Mouse (Mus musculus): Measurements from ENCODE around the gene Sucnr1.

Gene Sucnr1

DNA sequence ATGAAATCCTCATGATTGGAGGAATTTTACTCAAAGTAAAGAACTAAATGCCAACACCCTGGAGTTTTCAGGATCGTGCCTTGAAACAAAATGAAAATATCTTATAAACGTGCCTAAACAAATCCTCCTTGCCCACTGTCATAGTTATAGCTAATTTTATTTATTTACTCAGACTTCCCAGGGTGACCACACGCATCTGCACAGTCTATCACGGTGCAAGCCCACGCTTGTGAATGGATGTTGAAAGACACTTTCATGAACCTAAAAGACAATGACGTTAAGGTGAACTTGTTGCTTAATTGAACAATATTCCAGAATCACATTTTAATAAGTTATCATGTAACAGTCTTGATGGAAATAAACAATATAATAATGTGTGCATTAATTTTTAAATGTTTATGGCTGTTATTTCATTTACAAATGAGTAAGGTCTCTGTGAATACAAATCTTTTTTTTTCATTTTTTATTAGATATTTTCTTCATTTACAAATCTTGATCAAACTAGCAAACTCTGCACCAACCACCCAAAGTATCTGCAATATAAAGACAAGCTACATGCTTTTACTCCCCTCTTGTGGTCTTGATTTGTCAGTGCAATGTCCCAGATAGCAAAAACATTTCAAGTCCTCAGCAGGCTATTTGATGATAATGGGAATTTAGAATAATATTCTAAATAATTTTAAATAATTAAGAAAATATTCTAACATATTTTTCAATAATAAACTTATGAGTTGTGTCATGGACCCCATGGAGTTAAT lies 30.4 kb downstream of the Sucnr1 start:
- peak; percentile 28 for DNase-seq (ENCODE audit: low read depth, low spot score)

DNA sequence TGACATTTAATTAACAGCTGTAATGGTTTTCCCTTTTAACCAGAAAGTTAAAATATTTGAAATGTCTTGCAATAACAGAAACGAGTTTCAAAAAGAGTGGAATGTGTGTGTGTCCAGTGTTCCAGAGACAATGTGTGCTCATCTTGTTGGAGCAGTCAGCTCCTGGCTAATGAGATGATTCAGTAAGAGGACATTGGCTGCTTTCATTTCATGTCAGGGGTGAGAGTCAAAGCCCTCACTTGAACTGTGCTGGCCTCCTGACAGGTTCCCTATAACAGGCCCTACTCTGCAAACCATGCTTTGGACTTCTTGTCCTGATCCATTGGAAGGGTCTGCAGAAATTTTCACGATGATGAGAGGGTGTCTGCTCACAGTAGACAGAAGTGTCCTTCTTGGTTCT lies 32.9 kb downstream of the Sucnr1 start:
- DNase-seq (ENCODE audit: low read depth, low spot score), result no peak

DNA sequence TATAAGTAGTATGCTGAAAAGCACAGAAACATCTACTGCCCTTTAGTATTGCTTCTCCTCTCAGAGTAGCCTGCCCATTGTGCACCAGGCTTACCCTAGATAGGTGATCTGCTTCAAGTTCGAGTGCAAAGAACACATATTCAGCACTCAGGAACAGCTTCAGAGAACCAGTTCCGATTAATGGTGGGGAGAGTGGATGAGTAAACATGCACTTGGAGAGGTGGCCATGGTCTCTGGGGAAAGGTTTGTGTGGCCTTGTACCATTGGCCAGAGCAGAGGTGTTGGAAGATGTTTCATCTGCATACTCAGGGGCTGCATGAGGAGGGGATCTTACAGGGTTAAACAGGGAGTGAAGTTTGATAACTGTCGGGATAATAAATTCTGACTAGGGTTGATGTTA lies 39.8 kb downstream of the Sucnr1 start:
- no peak for DNase-seq (ENCODE audit: low read depth, low spot score)

DNA sequence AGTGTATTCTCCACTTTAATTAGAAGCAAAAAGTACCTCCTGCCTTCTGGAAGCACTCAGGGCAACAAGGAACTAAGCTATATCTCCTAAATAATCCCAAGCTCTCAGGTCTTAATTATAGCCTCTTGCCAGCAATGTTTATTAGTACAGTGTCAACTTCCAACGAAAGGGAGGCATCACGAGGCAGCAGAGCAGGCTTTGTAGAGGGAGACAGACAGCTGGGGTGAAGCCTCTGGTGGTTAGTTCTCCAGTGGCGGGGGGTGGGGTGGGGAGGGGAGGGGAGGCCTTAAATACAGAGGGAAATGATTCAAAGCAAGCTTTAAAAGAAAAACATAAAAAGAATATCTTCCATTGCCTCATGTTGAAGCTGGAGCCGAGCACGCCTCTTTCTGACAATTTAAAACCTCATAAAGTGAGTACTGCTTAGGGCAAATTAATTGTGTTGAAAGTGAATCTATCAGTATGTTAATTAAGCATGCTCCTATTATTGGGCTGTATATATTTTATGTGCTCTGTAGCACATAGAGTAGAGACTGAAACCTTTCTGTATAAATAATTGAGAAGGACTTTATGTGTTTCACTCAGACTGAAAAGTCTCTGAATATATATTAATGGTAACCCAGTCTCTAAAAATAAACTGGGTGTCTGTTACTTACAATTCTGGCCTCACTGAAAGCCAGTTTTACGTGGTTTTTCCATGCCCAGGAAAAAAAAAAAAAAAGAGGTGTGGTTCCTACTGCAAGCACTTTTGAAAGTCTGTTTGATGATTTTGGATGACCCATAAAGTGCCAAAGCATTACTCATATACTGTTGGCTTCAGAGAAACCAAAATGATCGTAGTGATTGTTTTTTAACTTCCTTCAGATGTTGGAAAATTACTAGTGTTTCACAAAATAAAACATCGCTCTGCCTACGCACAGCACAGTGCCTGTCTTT lies 42.5 kb downstream of the Sucnr1 start:
- DNase-seq (ENCODE audit: low read depth, low spot score), result no peak

DNA sequence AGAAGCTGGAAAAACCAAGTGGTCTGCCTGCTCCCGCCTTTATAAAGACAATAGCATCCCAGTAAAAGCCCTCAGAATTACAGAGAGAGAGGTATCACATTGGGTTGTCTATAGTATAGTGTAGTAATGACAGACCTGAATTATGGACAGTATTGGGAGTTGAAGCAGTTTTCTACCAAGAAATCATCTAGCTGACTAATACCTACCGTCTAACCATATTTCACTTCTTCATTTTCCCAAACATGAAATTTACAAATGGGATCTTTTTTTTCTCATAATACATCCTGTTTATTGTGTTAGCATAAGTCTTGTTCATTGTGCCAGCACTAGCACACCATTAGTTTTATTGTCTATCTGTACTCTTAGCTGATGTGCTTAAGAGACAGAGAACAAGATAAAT lies 44.9 kb downstream of the Sucnr1 start:
- no peak for DNase-seq (ENCODE audit: low read depth, low spot score)

DNA sequence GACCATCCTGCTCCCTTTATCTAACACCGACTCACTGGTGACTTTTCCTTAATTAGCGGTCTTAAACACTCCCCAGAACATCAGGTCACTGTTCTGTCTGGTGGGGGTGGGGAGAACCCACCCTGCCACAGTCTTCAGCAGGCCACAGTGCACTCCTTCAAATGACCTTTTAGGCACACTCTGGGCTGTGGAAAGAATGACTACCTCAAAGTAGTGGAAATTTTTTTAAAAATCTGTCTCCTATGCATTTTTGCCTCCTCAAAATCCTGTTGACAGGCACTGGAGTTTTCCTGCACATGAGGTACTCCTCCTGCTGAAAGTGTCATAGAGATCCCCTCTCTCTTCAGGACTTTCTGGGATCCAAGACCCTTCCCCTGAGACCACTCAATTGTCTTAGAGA lies 46.6 kb downstream of the Sucnr1 start:
- no peak for DNase-seq (ENCODE audit: low read depth, low spot score)

DNA sequence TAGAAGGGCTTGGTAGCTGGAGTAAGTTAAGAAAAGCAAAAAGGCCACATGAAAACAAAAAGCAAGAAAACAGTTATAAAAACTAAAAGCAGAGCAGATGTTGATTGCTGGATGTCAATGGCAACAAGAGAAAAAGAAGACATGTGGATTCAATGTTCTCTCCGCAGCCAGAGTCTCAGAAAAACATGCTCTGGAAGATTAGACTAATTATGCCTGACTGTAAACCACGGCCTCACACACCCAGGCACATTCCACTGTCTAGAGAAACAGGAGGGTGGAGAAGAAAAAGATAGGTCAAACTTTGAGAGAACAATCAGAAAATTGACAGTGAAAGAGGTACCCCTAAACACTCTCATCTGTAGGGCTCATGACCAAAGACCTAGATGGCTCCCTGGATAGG lies 54.1 kb downstream of the Sucnr1 start:
- DNase-seq (ENCODE audit: low read depth, low spot score), result no peak

Data from telencephalon, adult 2 months (tissue).